Mouse (Mus musculus) monocyte, adult 2 months (primary cell): ENCODE measurements around the gene Bri3.
A peak's percentile ranks its signal among the peaks of the same experiment; 100 is the strongest.
"Not testable (repeated sequence)": the region's sequence is repeated elsewhere in the genome, so short reads cannot be mapped to it uniquely, and the experiment has no call there.

ENCODE experiments used
- DNase-seq, 2 experiments: peaks; one replicate each; pipeline ENCODE4 v3.0.0; 2022; ENCODE audit warnings: low spot score in 2 of 2, low read depth in 1 of 2

Gene Bri3

DNA sequence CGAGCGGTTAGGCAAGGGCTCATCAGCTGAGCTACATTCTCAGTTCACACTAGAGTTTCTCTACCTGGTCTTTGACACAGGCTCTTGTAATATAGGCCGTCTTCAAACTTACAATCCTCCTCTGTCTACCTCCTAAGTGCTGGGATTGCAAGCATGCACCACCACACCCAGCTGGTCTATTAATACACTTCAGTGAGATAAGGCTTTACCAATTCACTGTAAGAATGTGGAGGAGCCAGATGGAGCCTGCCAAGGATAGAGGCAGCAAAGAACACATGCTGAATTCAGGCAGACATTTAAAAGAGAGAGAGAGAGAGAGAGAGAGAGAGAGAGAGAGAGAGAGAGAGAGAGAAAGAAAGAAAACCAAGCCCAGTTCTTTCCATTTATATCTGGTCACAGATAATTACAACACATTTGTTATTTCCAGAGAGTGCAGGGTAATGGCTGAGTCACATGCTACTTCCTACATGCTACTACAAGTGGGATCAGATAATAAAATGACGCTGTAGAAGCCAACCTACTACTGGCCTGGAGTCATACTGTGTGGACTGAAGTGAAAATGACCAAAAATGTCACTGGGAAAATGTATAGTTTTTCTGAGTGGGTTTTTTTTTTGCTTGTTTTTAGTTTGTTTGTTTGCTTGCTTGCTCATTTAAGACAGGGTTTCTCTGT lies 45.7 kb downstream of the Bri3 start:
- no peak for DNase-seq

DNA sequence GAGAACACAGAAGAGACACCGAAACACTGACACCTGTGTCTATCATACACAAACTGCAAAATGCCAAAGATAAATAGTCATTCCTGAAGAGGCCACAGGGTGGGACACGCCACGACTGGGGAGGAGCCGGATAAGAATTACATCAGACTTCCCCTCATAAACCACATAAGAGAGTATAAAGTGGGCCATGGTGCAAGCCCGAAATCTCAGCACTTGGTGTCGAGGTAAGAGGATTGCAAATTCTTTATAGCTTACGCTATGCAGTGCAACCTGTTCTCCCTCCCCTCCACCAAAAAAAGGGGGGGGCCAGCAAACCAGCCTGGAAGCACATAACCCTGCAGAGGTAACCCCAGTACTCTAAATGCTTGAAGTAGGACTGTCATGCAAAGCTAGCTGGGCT lies 50.7 kb downstream of the Bri3 start:
- DNase-seq: no peak

GRCm38 (mm10) chr5:144295357-144295756 lies 51.1 kb downstream of the Bri3 start:
- no peak for DNase-seq

GRCm38 (mm10) chr5:144296090-144296604 lies 51.9 kb downstream of the Bri3 start:
- DNase-seq: no peak

DNA sequence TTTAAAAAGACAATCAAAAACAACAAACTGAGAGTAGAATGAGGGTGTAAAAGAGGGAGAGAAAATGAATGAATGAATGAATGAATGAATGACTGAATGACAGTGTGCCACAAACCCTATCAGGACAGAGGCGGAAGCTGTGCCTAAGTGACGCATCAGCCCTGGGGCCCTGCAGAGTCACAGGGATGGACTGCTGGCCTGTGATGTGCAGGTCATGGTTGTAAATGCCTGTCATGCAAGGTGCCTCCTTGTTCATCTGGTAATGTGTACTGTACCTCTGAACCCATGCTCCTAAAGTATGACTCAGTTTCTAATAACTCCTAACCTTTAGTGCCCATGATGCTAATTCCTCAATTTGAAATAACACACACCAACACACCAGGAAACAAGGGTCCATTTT lies 58.8 kb downstream of the Bri3 start:
- DNase-seq: no peak

- no peak for DNase-seq
These were observed 64.7 kb downstream of the Bri3 start for GRCm38 (mm10) chr5:144308929-144309328.

- DNase-seq: peak in 1 of 2 experiments; percentile 14
These were observed 67.9 kb downstream of the Bri3 start for GRCm38 (mm10) chr5:144312183-144312582.

DNA sequence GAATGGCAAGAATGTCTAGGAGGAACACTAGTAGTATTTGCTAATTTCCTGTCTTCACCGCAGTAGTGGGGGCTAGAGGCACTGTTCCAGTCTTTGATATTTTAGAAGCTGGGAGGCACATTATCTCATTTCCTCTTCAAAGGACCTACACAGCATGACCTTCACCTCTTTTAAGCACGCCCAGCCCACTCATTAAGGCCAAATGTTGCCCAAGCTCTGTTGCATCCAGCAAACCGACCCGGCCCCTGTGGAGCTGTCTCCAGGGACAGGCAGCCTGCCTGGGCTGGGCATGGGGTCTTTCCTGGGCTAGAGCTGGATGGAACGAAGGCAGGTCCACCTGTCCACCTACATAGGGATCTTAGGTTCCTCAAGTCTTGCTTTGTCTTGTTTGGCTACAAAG lies 69.1 kb downstream of the Bri3 start:
- peak in 1 of 2 experiments; percentile 9 for DNase-seq

DNA sequence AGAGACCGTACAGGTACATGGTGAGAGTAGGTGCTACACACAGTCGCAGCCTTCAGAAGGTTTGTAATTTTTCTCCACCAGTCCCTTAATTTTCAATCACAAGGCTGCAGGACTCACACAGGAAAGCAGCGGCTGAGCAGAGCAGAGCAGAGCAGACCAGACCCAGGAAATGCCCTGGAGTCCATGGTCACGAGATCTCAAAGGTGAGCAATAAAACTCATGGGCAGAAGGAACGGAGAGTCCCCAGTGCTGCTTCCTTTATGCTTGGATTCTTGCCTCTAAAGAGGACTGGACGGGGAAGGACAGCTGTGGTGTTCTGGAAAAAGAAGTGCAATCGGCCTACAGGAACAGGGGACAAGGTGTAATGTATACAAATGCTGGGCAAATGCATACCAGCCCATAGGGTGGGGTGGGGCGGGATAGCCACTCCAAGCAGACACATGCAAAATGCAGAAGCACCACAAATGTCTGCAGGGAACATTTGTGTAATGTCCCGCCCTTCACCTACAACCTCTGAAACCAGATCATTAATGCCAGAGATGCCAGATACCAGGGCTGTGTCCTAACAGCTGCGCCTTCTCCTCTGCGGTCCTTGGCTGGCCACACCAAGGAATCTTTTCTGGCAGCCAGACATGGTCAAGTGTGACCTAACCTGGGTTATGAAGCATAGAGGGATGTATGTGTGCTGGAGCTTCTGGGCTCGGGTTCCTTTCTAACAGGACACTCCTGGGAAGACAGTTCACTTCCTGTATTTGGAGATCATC lies 70.7 kb downstream of the Bri3 start:
- no peak for DNase-seq

DNA sequence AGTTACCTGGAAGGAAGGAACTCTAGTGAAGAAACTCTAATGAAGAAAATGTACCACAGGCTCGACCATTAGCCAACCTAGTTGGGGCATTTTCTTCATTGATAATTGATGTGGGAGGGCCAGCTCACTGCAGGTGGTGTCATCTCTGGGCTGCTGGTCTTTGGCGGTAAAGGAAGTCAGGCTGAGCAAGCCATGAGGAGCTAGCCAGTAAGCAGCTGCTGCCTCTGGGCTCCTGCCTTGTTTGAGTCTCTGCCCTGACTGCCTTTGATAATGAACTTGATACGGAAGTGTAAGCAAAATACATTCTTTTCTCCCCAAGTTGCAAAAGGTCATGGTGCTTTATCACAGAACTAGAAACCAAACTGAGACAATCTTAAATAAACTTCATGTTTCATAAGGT lies 72.2 kb downstream of the Bri3 start:
- DNase-seq: no peak

DNA sequence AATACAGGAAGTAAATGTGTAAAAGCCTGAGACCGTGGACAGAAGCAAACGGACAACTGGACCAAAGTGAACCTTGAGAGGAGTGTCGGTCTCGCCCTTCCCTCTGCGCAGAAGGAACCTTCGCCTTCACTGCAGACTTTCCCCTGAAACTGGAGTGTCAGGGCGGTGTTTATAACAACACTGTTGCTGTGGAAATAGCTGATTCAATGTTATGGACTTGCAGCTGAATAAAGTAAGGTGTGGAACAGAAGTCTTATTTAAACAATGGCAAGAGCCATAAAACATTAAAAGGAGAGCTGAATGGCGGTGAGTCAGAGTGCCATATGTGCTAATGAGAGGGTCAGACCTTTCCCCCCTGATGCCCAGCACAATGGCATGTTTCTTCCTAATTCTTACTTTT lies 73.2 kb downstream of the Bri3 start:
- DNase-seq: no peak

DNA sequence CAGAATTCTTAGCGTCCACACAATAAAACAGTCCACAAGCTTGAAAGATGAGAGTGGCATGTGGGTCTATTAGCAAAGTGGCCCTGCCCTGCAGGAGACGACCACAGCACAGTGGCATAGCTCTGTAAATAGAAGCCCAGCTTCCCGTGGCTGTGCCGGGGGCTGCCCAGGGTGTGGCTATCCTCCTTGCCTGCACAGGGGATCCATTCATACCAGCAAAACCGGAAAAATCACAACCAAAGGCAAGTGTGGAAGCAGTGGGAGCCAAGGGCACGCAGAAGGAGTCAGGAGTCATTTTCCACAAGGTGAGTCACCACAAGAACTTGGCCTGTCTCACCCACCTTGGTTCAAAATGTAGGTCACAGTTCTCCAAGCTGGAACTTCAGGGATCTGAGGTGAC lies 74.0 kb downstream of the Bri3 start:
- no peak for DNase-seq

- DNase-seq: no peak
These were observed 77.4 kb downstream of the Bri3 start for GRCm38 (mm10) chr5:144321681-144322080.

DNA sequence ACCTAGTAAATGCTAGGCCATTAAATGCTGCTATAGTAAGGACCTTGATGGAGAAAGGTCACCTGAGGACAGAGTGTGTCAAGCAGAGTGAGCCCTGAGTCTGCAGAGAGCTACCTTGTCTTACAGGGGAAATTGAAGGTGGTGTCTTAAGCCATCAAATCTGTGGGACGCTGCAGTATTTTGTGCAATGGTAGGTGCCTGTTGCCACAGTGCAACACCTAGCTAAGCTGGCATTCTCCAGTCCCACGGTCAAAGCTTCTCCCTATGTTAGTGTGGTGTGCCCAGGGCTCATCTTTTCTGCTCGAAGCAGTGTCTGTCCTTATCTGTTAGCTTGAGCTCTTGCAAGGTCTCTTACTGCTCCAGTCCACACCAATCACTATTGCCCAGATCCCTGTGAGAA lies 78.5 kb downstream of the Bri3 start:
- DNase-seq: no peak

- no peak for DNase-seq
These were observed 89.8 kb downstream of the Bri3 start for GRCm38 (mm10) chr5:144334010-144334409.

DNA sequence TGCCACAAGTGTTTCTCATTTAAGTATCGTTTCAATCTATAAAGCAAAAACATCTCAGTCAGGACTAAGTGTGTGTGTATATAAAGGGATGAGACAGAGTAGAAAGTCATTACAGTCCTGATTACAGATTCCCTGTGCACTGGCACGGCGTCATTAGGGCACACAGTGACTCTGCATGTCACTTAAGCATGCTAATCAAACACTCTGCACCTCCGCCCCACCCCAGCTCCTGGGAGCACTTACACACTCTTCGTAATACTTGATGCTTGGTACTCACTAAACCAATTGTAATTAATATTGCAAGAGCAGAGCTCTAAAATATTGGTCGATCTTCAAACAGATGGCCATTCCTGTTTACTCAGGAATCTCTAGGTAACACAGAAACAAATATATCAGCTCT lies 91.1 kb downstream of the Bri3 start:
- DNase-seq: not testable (repeated sequence)

DNA sequence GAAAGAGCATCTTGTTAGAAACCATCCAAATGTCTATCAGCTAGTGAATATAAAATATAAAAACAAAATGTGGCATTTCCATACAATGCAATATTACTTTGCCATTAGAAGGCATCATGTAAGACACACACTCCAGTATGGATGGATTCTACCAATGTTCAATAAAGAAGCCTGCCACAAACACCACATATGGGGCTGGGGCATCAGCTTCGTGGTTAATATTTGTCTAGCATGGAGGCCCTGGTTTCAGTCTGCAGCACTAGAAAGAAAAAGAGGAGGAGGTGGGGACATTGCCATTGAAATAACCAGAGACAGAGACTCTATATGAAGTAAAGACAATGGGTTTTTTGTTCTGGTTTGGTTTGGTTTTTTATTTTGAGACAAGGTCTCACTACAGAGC lies 94.5 kb downstream of the Bri3 start:
- DNase-seq: no peak

DNA sequence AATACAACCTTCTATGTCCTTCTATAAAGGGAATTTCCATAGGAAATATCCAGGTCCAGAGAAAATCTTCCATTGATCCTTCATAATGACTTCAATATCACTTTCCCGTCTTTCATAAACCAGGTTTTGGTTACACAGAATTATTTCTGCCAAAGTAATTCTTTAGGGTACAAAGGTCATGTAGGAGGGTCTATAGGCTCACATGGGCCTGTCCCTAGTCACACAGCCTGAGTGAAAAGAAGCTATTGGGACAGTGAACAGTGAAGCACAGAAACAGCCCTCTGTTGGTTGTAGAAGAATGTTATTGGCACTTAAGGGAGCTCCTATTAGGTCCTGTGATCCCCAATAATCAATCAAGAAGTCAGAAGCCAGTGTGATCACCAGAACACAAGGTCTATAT lies 96.8 kb downstream of the Bri3 start:
- no peak for DNase-seq

- DNase-seq: no peak
These were observed 100.4 kb downstream of the Bri3 start for GRCm38 (mm10) chr5:144344592-144344991.

DNA sequence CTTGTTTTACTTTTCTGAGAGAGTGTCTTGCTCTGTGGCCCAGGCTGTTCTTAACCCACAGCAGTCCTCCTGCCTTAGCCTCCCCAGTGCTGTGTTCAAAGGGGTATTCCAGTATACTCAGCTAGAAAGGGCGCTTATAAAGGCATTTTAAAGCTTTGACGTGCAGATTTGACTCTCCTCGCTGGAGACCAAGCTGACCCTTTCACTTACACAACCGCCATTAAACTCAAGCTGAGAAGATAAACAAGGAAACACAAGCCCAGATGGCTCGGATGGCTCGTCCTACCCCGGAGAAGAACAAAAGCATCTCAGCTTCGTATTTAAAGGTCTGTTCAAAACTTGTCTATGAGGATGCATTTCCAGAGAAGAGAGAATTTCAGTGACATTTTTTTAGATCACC lies 106.9 kb downstream of the Bri3 start:
- no peak for DNase-seq

GRCm38 (mm10) chr5:144352250-144353047 lies 108.2 kb downstream of the Bri3 start:
- DNase-seq: no peak
